Mouse (Mus musculus) thymus, adult 2 months (tissue): Measurements from ENCODE around the gene Polr3gl.

Source experiments
- CTCF ChIP-seq: fragments of 200-500 bp; IDR thresholded peaks from 2 replicates; pipeline ENCODE4 v1.5.1; 2012; ENCODE audit warnings: mild to moderate bottlenecking, control low read depth, low read length, moderate library complexity, borderline replicate concordance; ENCODE audit not compliant: control insufficient read depth, poor library complexity, insufficient read depth; ENCODE audit errors: extremely low read depth
- POLR2A ChIP-seq: fragments of 200-500 bp; IDR thresholded peaks from 2 replicates; pipeline ENCODE4 v1.6.1; 2012; ENCODE audit warnings: mild to moderate bottlenecking, low read length, control low read depth, moderate library complexity; ENCODE audit not compliant: control insufficient read depth, poor library complexity, insufficient read depth; ENCODE audit errors: extremely low read depth

DNA sequence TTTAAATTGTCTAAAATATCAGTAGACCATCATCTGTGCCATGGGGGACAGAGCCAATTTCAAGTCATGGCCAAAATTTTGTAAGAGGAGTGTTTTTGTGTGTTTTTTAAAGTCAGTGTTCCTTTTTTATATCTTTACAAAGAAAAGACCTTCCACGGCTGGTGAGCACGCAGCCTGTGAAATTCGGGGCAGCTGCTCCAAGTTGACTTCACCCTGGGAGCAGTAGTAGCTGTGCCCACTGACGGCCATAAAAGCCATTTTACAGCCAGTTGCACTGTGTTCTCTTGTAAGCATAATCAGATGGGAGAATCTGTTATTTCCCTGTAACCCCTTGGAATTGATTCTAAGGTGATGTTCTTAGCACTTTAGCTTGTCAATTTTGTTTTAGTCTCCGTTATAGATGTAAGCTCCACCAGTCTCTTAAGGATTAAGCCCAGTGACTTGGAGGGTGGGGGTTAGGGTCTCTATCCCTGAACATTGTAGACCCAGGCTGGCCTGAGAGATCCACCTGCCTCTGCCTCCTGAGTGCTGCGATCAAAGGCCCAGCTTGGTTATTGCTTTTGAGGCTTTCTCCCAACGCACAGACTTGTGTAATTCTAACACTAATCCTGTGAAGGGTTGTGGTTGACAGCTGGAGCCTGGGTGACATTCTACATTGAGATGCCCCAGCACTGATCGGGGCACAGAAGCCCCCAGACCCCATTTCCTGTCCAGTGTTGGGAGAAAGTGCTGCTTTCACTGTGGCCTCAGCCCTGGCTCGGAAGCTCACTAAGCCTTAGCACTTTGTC is 32.9 kb downstream of the Polr3gl start:
- no peak for TF ChIP-seq POLR2A
- no peak for TF ChIP-seq CTCF
